Mouse (Mus musculus): ENCODE measurements around the gene Otud6a. TPM values are rescaled to one million over a fixed set of nuclear protein-coding genes. Genes with fewer than 3 reads are reported as not detected.
"Not testable (repeated sequence)": the region's sequence is repeated elsewhere in the genome, so short reads cannot be mapped to it uniquely, and the experiment has no call there.

The Otud6a gene
- not detected for total RNA-seq (2021)
- long read RNA-seq, experiment 1, result 0 reads
- long read RNA-seq, experiment 2, result 0 reads

GRCm38 (mm10) chrX:100428693-100429092, at the start of gene Otud6a:
Gene Otud6a, plus strand, starts transcription at chrX:100429013.
- no peak for DNase-seq

- no peak for DNase-seq
Observed at GRCm38 (mm10) chrX:100389887-100390286, 38.9 kb upstream of the Otud6a start.

- DNase-seq, result no peak
Observed at GRCm38 (mm10) chrX:100392304-100392703, 36.5 kb upstream of the Otud6a start.

GRCm38 (mm10) chrX:100394223-100394861, 34.5 kb upstream of the Otud6a start:
- no peak for DNase-seq

GRCm38 (mm10) chrX:100395026-100395425, 33.8 kb upstream of the Otud6a start:
- DNase-seq, result no peak

- DNase-seq, result no peak
Observed at GRCm38 (mm10) chrX:100400900-100401299, 27.9 kb upstream of the Otud6a start.

- no peak for DNase-seq
Observed at GRCm38 (mm10) chrX:100401657-100402056, 27.2 kb upstream of the Otud6a start.

GRCm38 (mm10) chrX:100409245-100409644, 19.6 kb upstream of the Otud6a start:
- no peak for DNase-seq

GRCm38 (mm10) chrX:100432311-100432710, 3.5 kb downstream of the Otud6a start:
- no peak for DNase-seq

GRCm38 (mm10) chrX:100442617-100443016, 13.8 kb downstream of the Otud6a start, which contains the start of gene Awat2:
Gene Awat2, minus strand, starts transcription at chrX:100442717.
- DNase-seq, result not testable (repeated sequence)

- DNase-seq, result no peak
Observed at GRCm38 (mm10) chrX:100443532-100443931, 14.7 kb downstream of the Otud6a start.

- DNase-seq, result no peak
Observed at GRCm38 (mm10) chrX:100468047-100468446, 39.2 kb downstream of the Otud6a start.

- no peak for DNase-seq
Observed at GRCm38 (mm10) chrX:100470126-100470525, 41.3 kb downstream of the Otud6a start.

GRCm38 (mm10) chrX:100471491-100471890, 42.7 kb downstream of the Otud6a start:
- DNase-seq, result no peak

GRCm38 (mm10) chrX:100475569-100476223, 46.9 kb downstream of the Otud6a start:
- no peak for DNase-seq

Small RNA genes within 50 kb of the gene (microRNA-seq; reads per million reads assigned to microRNA genes)
- 1,260 to 1,308 reads per million in 2 experiments for gene Mir676 (ENCODE audit: borderline replicate concordance in 2 of 2)

Other genes starting within 250 kb of the Otud6a start
- gene Awat2, start 13.7 kb downstream of the Otud6a start, total RNA-seq (2021), result under 1 TPM in 1 of 2 experiments, not detected in 1; 0.13 TPM
- gene Igbp1, start 65.3 kb downstream of the Otud6a start, total RNA-seq (2021), result 10 to 100 TPM; 30.5 to 36.0 TPM
- under 1 TPM; 0.11 to 0.20 TPM for gene Dgat2l6, start 95.8 kb downstream of the Otud6a start, total RNA-seq (2021)
- not detected for gene Awat1, start 143.2 kb downstream of the Otud6a start, total RNA-seq (2021)
- not detected for gene P2ry4, start 165.9 kb downstream of the Otud6a start, total RNA-seq (2021)
- not detected for gene Arr3, start 176.5 kb downstream of the Otud6a start, total RNA-seq (2021)
- gene Kif4, start 196.7 kb downstream of the Otud6a start, total RNA-seq (2021), result under 1 TPM; 0.15 to 0.46 TPM
- 10 to 100 TPM; 16.6 to 16.7 TPM for gene Pdzd11, start 197.6 kb downstream of the Otud6a start, total RNA-seq (2021)

All from gastrocnemius, postnatal 25 days (tissue).